Mouse (Mus musculus) right cerebral cortex, adult 2 months (tissue): ENCODE data around the gene Raly.
"Not testable (repeated sequence)": the region's sequence is repeated elsewhere in the genome, so short reads cannot be mapped to it uniquely, and the experiment has no call there.

ENCODE experiments used
- DNase-seq, 2 experiments: peaks; one replicate each; pipeline ENCODE4 v3.0.0; 2021 to 2022; ENCODE audit warnings: low spot score in 2 of 2

Gene Raly

DNA sequence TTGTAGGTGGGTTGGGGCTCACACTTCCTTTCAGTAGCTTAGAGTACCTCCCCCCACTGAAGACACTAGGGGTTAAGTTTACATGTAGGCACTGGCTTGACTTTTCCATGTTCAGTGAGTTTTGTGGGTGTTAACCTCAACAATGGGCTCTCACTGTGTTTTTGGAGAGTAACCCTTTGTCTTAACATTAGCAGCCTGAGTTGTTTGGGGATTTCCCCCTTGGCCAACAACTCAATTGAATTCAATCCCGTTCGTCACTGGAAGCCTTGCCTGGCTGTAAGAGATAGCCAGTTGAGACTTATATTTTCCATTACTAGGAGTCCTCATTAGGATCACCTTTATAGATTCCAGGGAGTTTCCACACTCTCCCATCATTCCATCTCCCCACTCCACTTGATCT is 45.6 kb downstream of the Raly start:
- DNase-seq: no peak

DNA sequence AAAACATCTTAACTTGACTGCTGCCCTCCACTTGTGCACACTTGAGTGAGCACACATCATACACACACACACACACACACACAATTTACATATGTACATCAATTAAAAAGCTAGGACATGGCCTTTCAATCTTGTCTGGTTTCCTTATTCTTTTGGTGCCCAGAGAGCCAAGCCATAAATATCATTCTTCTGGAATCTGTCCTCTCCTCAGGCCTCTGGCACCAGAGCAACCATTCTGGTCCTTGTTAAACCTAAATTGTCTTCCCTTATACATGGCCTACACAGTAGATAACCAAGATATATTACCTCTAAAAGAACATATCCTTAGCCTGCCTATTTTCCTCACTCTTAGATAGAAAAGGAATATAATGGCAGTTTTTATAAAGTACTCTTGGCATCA is 57.2 kb downstream of the Raly start:
- no peak for DNase-seq

- peak; percentile 79 to 82 for DNase-seq
Measured at GRCm38 (mm10) chr2:154855383-154855782, 64.5 kb downstream of the Raly start.

DNA sequence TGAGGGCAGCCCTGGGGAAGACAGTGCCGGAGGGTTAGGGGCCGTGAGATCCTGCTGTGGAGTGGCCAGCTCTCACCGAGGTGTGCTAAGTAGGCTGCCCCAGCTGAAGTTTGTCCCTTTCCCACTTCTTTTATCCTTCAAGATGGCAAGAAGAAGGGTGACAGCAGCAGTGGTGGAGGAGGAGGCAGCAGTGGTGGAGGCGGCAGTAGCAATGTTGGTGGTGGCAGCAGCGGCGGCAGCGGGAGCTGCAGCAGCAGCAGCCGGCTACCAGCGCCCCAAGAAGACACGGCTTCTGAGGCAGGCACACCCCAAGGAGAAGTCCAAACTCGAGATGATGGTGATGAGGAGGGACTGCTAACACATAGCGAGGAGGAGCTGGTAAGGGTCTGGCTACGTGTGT is 72.8 kb downstream of the Raly start:
- peak; percentile 13 to 14 for DNase-seq

DNA sequence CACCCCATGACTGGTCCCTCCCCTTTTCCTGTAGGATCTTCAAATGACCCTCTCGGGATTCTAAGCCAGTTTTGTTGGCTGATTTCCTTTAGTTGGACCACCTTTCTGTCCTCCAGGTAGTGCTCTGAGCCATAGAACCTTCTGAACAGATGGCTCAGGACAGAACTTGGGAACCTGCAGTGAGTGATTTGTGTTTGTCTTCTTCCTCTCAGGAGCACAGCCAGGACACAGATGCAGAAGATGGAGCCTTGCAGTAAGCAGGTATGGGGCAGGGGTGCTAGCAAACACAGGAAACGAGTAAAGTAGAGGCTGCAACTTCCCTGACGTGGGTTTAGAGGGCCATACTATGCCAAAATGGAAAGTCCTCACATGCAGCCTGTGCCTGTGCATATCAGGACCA is 74.8 kb downstream of the Raly start:
- DNase-seq: no peak

DNA sequence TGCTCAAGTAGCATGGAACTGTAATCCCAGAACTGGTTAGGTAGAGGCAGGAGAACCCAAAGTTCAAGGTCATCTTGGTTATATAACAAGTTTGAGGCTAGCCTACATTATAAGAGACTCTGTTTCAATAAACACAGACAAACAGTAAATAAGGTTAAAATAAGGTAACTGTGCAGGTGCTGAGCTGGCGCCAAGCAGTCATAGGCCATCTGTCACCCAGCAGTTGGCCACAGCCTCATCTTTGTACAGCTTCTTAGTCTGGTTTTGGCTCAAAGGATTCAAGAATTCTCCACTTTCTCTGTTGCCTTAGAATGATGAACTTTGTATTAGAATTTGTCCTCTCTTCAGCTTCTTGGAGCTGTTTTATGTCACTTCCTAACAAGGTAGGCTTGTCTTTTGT is 77.2 kb downstream of the Raly start:
- no peak for DNase-seq

- DNase-seq: no peak
Measured at GRCm38 (mm10) chr2:154869954-154870641, 79.2 kb downstream of the Raly start.

GRCm38 (mm10) chr2:154876621-154877020 is 85.7 kb downstream of the Raly start:
- no peak for DNase-seq

- DNase-seq: no peak
Measured at GRCm38 (mm10) chr2:154891585-154891984, 100.7 kb downstream of the Raly start.

DNA sequence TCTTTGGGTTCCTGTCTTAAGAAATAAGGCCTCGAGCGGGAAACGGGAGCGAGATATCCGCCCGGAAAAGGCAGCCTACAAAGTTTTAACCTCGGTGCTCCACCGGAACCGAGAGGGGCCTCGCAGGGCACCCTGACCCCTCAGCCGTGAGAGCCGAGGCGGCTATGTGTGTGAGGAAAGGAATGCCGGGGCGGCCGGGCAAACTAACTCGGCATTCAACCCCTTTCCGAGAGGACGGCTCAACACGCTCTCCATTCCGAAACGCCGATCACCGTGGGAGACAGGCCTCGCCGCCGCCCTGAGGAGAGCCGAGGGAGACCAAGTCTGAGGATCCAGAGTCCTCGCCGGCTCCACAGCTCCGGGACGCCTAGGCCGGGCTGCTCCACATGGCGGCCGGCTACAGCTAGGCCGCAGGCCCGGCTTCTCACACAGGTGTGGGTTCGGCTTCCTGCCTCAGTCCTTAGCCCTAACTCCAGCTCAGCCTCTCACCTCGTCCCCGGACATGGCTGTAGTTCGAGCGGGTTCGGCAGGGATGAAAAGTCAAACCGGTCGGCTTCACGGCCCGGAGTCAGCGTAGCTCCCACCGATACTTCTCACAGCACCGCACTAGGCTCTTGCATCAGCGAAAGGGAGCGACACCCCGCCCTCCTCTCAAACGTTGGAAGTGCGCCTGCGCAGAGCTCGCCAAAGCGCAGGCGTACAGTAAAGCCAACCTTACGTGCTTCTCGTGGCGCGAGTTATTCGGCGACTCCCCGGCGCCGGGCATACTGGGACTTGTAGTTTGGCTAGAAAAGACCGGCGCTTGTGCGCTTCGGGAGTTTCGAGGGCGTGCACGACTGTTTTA is 101.5 kb downstream of the Raly start, which contains the start of gene Eif2s2:
TSS of gene Eif2s2 (minus strand) at position 735 of the 844 bp plus-strand sequence.
- DNase-seq: peak; percentile 97

DNA sequence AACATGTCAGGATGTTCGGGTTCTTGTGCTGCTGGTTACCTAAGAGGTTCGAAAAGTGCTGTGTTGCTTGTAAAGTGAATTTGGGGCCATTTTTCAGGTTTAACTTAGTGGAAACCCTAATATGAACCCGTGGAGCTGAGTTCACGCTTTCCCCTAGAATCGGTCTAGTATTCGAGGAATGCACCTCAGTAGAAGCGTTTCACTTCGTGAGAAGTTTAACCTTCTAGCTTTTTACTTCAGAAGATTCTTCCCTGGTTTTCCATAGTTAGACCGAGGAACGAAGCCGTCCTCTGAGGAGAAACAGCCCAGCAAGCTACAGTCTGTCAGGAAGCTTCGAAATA is 102.1 kb downstream of the Raly start:
- DNase-seq: no peak

GRCm38 (mm10) chr2:154893548-154893947 is 102.7 kb downstream of the Raly start:
- DNase-seq: no peak

DNA sequence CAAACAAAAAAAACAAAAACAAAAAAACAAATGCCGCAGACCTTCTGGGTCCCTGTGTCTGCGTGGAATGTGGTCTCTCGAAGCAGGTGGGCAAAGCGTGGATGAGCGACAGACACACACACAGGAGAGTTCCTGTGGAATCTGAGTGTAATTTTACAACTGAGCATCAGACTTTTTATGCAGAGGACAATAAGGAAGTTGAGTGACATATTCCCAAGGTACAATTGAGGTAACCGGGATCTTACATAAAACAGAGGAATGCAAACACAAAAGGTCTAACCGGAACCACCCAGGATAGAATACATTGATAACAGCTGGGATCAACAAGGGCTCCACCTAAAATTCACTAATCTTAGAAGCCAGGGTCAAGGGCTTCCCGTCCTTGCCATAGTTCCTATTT is 108.1 kb downstream of the Raly start:
- DNase-seq: not testable (repeated sequence)

GRCm38 (mm10) chr2:154899412-154899811 is 108.5 kb downstream of the Raly start:
- DNase-seq: not testable (repeated sequence)

DNA sequence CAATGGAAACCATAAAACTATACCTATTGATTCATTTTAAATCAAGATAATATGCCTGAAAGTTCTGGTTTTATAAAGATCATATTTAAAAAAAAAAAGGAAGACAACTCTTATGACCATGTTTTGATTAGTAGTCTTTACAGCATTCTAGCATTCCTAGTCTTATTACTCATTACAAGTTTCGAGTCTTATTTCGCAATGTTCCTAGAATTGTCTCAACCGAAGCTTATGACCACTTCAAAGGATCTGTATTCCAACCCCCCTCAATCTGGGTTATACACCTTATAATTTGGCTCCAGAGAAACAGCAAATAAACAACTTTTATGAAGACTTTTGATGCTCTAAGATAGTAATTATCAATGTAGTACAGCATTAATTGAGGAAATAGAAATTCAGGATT is 111.2 kb downstream of the Raly start:
- no peak for DNase-seq

DNA sequence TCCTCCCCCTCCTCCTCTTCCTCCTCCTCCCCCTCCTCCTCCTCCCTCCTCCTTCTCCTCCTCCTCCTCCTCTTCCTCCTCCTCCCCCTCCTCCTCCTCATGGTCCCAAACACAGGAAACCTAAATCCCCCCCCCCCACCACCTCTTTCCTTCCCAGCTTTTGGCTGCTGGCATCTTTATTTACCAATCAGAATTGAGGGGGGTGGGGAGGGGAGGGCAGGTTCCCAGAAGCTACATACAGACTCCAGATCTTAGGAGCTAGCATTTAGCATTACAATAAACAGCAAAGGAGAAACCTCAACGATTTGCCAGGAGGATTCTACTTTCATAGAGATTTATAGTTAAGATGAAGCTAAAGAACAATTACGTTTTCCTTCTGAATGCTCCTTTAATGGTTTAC is 114.9 kb downstream of the Raly start:
- DNase-seq: no peak

GRCm38 (mm10) chr2:154908223-154908622 is 117.3 kb downstream of the Raly start:
- DNase-seq: not testable (repeated sequence)

- no peak for DNase-seq
Measured at GRCm38 (mm10) chr2:154909789-154910188, 118.9 kb downstream of the Raly start.

GRCm38 (mm10) chr2:154915922-154916541 is 125.1 kb downstream of the Raly start:
- no peak for DNase-seq

- DNase-seq: peak; percentile 5 to 8
Measured at GRCm38 (mm10) chr2:154916547-154916946, 125.7 kb downstream of the Raly start.
